Mouse (Mus musculus) spleen, adult 2 months (tissue): ENCODE measurements around the gene Pcgf1.

ENCODE experiments used
- CTCF ChIP-seq: fragments of 200-500 bp; IDR thresholded peaks from 2 replicates; pipeline ENCODE4 v1.5.1; 2011; ENCODE audit warnings: mild to moderate bottlenecking, inconsistent platforms; ENCODE audit not compliant: insufficient read depth, insufficient read length, insufficient replicate concordance; ENCODE audit errors: extremely low read depth
- POLR2A ChIP-seq: fragments of 200-500 bp; IDR thresholded peaks from 2 replicates; pipeline ENCODE4 v1.6.1; 2011; ENCODE audit warnings: low read depth, low read length, inconsistent platforms

GRCm38 (mm10) chr6:83116373-83117164, 38.9 kb downstream of the Pcgf1 start:
- TF ChIP-seq CTCF (no peak), POLR2A (no peak)
